Mouse (Mus musculus): Measurements from ENCODE around the gene Anks6. TPM values are rescaled to one million over a fixed set of nuclear protein-coding genes. Genes with fewer than 3 reads are reported as not detected.

Gene Anks6
- polyA plus RNA-seq (2014; fragmentation: Nextera tagmentation; extraction: Ambion mirVana), result 3.1 and 4.8 TPM in 2 replicates

DNA sequence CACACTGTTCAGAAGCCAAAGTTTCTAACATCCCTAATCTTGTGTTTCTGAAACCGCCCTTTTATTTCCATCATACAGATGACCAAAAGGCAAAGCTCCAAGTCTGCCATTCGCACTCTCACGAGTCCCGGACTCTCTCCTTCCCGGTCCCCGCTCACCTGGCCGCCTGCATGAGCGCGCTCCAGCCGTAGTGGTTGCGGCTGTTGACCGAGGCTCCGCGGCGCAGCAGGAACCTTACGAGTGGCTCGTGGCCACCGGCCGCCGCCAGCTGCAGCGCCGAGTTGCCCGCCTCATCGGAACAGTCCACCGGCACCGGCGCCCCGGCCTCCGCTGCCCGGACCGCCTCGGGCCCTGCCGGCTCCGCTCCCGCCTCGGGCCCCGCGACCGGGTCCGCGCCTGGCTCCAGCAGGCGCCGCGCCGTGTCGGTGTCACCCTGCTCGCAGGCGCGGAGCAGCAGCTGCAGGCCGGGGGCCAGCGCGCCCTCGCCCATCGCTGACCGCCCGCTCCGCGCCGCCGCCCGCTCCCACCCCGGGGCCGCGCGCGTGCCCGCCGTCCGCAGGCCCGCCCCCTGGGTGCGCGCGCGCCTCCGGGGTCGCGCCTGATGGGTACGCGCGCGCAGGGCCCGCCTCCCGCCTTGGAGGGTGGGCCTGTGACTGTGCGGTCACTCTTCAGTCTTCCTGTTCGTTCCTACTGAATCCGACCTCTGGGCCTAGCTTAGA is at the start of gene Anks6:
Gene Anks6 (minus strand): TSS at position 637 of the 719 bp plus-strand sequence.
- Histone ChIP-seq H3K27ac (ENCODE audit: low read depth) (no peak within 1 kb of the TSS; the same call in 1 of the 2 replicates), H3K9ac (peak within 1 kb of the TSS; percentile 67), H3K9me3 (ENCODE audit: low read depth, low read length) (no peaks in the 10 kb centered on the region; the same call in 1 of the 2 replicates), H3K27me3 (ENCODE audit: insufficient read depth, low read length) (peaks cover 19% of the 10 kb centered on the region), H3K4me1 (ENCODE audit: insufficient read depth) (no peaks in the 10 kb centered on the region; the same call in 1 of the 2 replicates), H3K36me3 (ENCODE audit: insufficient read depth) (no peaks in the 10 kb centered on the region), H3K4me2 (peak within 1 kb of the TSS; percentile 81), H3K4me3 (ENCODE audit: low read depth, low read length) (peak within 1 kb of the TSS; percentile 63)
- TF ChIP-seq CTCF (IDR thresholded peaks at IDR 0.05; ENCODE audit: low read depth), result no peak
- under 1% methylated on average over 82 of the region's 86 CpGs for WGBS
- ATAC-seq (ENCODE audit: insufficient read depth) (peak; percentile 94), DNase-seq (peak; percentile 91)

DNA sequence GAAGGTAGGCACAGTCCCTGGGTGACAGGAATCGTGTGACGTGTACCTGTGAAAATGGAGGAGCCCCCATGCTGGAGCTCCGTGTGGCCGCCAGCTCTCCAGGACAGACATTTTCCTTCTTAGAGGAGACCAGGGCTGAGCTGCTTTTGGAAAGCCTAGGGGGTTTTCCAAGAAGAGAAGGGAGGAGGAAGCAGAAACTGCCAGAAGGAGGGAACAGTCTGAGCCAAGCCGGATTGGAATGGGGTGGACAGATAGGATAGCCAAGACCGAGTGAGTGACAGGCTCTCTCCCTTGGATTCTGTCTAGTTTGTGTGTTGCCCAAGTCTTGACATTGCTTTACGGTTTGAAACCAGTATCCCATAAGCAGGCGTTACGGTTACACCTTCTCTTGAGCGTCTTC is 46.3 kb upstream of the Anks6 start:
- Histone ChIP-seq H3K27ac (ENCODE audit: low read depth) (no peak overlapping the region), H3K9ac (no peak overlapping the region), H3K9me3 (ENCODE audit: low read depth, low read length) (no peaks in the 10 kb centered on the region), H3K36me3 (ENCODE audit: insufficient read depth) (no peaks in the 10 kb centered on the region), H3K4me2 (no peak overlapping the region), H3K4me1 (ENCODE audit: insufficient read depth) (no peaks in the 10 kb centered on the region), H3K4me3 (ENCODE audit: low read depth, low read length) (no peak overlapping the region), H3K27me3 (ENCODE audit: insufficient read depth, low read length) (no peaks in the 10 kb centered on the region)
- ATAC-seq (ENCODE audit: insufficient read depth) (no peak), DNase-seq (no peak)
- TF ChIP-seq CTCF (IDR thresholded peaks at IDR 0.05; ENCODE audit: low read depth), result no peak
- WGBS, result 87% methylated on average over 10 of the region's 10 CpGs

DNA sequence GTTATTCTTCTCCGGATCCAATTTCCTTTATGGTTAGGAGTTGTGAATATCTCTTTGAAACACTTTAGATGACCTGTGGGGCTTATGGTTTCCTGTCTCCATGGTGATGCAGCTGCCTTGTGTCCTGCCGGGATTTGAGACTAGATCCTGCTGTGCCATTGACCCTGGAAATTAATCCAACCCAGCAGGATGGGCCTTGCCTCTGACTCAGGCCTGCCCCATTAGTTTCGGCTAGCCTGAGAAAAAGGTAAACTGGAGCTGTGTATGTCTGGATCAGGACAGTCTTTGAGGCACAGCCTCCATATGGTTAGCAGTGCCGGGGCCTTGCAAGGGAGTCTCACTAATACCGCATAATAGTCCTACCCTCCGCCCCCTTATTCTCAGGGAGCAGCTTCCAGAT is 36.4 kb upstream of the Anks6 start:
- H3K4me3 ChIP-seq (ENCODE audit: low read depth, low read length), result no peak overlapping the region
- no peaks in the 10 kb centered on the region for H3K36me3 ChIP-seq (ENCODE audit: insufficient read depth)
- H3K9ac ChIP-seq, result no peak overlapping the region
- no peak overlapping the region for H3K27ac ChIP-seq (ENCODE audit: low read depth)
- no peak overlapping the region for H3K4me2 ChIP-seq
- H3K4me1 ChIP-seq (ENCODE audit: insufficient read depth), result no peaks in the 10 kb centered on the region
- H3K9me3 ChIP-seq (ENCODE audit: low read depth, low read length), result no peaks in the 10 kb centered on the region
- TF ChIP-seq CTCF (IDR thresholded peaks at IDR 0.05; ENCODE audit: low read depth), result no peak
- ATAC-seq (ENCODE audit: insufficient read depth), result no peak
- 53% methylated on average over 6 of the region's 6 CpGs for WGBS
- H3K27me3 ChIP-seq (ENCODE audit: insufficient read depth, low read length), result peaks cover 39% of the 10 kb centered on the region
- DNase-seq, result no peak

DNA sequence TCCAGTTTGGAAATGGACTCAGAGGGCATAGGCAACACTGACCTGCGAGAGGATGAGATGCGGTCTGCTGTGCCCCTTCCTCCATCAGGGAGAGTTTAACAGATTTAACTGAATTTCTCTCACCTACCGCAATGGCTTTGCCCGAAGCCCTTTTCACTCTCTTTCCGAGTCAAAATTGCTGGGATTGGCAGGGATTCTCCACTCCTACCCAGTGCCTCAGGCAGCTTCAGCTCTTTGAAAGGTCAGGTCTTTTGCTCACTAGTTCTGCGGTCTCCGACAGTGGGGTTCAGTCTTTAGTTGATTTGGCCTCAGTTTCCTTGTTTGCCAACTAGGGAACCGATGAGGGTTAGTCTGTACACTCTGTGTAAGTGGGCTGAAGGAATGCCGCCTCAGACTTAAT is 35.9 kb upstream of the Anks6 start:
- peaks cover 39% of the 10 kb centered on the region for H3K27me3 ChIP-seq (ENCODE audit: insufficient read depth, low read length)
- H3K4me1 ChIP-seq (ENCODE audit: insufficient read depth), result no peaks in the 10 kb centered on the region
- H3K36me3 ChIP-seq (ENCODE audit: insufficient read depth), result no peaks in the 10 kb centered on the region
- H3K9me3 ChIP-seq (ENCODE audit: low read depth, low read length), result no peaks in the 10 kb centered on the region
- no peak for TF ChIP-seq CTCF (IDR thresholded peaks at IDR 0.05; ENCODE audit: low read depth)
- no peak overlapping the region for H3K9ac ChIP-seq
- WGBS, result 47% methylated on average over 9 of the region's 9 CpGs
- ATAC-seq (ENCODE audit: insufficient read depth) (no peak), DNase-seq (no peak)
- H3K4me2 ChIP-seq, result no peak overlapping the region
- H3K27ac ChIP-seq (ENCODE audit: low read depth), result no peak overlapping the region
- H3K4me3 ChIP-seq (ENCODE audit: low read depth, low read length), result no peak overlapping the region; the same call in 1 of the 2 replicates

DNA sequence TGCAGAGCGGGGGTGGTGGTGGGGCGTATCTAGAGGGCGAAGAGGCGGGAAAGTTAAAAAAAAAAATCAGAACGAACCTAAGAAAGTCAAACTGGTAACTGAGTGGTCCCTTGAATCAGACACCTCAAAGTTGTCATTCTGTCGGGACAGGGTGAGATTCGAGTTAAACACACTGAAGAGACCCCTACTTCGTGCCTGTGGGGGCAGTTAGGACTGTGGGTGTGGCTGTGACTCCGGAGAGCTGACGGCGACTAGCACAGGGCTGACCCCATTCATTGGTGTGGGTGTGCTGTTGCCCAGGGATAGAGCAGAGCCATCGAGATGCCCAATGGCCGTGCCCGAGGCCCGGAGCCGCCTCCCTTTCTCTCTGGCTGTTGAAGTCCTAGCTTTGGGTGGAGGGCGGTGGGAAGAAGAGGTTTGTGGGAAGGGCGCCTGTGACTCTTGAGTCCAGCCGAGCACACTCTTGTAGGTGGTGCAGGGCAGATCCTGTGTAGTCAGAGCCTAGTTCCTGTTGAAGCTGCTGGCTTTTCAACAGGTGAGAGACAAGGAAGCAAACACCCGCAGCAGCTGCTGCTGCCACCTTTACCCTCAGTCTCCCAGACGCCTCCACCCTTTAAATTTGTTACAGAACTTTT is 35.3 kb upstream of the Anks6 start:
- Histone ChIP-seq H3K27ac (ENCODE audit: low read depth) (no peak overlapping the region), H3K36me3 (ENCODE audit: insufficient read depth) (no peaks in the 10 kb centered on the region), H3K4me3 (ENCODE audit: low read depth, low read length) (peak overlapping the region; percentile 62), H3K9me3 (ENCODE audit: low read depth, low read length) (no peaks in the 10 kb centered on the region), H3K4me2 (peak overlapping the region; percentile 99), H3K4me1 (ENCODE audit: insufficient read depth) (no peaks in the 10 kb centered on the region), H3K9ac (peak overlapping the region; percentile 47), H3K27me3 (ENCODE audit: insufficient read depth, low read length) (peaks cover 39% of the 10 kb centered on the region)
- no peak for TF ChIP-seq CTCF (IDR thresholded peaks at IDR 0.05; ENCODE audit: low read depth)
- 3% methylated on average over 21 of the region's 21 CpGs for WGBS
- DNase-seq, result peak; percentile 19
- ATAC-seq (ENCODE audit: insufficient read depth), result peak; percentile 62; the same call in 1 of the 2 replicates

DNA sequence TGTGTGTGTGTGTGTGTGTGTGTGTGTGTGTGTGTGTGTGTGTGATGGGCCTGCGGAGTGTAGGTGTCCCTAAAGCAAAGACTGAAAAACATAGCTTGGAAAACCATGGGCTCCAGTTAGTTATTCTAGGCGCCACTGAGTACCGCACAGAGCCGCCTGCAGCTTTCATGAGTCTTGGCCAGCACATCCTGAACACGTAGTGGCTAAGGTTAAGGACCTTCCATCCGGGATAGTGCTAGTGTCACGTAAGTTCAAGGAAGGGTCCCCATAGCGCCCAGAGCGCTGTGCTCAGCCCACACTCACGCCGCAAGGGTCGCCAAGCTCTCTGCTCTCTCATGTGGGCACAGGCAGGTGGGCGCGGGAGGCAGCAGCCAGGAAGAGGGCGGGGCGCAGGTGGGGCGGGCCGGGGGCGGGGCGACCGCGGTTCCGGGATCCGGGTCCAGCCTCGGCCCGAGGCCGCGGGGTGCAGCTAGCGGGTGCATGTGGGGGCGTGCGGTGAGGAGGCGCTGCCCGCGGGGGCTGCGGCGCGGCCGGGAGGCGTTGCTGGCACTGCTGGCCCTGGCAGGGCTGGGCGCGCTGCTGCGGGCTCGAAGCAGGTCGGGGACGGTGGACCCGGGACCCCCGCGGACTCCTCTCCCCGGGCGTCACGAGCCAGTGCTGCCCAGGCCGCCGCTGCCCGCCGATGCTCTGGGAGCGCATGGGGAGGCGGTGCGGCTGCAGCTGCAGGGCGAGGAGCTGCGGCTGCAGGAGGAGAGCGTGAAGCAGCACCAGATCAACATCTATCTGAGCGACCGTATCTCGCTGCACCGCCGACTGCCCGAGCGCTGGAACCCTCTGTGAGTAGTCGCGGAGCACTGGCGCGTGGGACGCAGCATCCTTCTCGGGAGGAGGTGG is 34.5 kb upstream of the Anks6 start, which contains the start of gene Galnt12:
Gene Galnt12 (plus strand): TSS at position 417 of the 894 bp plus-strand sequence.
- ATAC-seq (ENCODE audit: insufficient read depth), result peak; percentile 67
- peak; percentile 54 for DNase-seq
- WGBS, result 2% methylated on average over 74 of the region's 74 CpGs
- Histone ChIP-seq H3K9me3 (ENCODE audit: low read depth, low read length) (no peaks in the 10 kb centered on the region), H3K4me2 (peak within 1 kb of the TSS; percentile 99), H3K4me3 (ENCODE audit: low read depth, low read length) (peak within 1 kb of the TSS; percentile 62), H3K4me1 (ENCODE audit: insufficient read depth) (no peaks in the 10 kb centered on the region), H3K9ac (peak within 1 kb of the TSS; percentile 47), H3K27ac (ENCODE audit: low read depth) (no peak within 1 kb of the TSS), H3K27me3 (ENCODE audit: insufficient read depth, low read length) (peaks cover 39% of the 10 kb centered on the region), H3K36me3 (ENCODE audit: insufficient read depth) (no peaks in the 10 kb centered on the region)
- TF ChIP-seq CTCF (IDR thresholded peaks at IDR 0.05; ENCODE audit: low read depth), result no peak
